ENCODE assay signal across 9 mouse cellular contexts in the genomic region with DNA sequence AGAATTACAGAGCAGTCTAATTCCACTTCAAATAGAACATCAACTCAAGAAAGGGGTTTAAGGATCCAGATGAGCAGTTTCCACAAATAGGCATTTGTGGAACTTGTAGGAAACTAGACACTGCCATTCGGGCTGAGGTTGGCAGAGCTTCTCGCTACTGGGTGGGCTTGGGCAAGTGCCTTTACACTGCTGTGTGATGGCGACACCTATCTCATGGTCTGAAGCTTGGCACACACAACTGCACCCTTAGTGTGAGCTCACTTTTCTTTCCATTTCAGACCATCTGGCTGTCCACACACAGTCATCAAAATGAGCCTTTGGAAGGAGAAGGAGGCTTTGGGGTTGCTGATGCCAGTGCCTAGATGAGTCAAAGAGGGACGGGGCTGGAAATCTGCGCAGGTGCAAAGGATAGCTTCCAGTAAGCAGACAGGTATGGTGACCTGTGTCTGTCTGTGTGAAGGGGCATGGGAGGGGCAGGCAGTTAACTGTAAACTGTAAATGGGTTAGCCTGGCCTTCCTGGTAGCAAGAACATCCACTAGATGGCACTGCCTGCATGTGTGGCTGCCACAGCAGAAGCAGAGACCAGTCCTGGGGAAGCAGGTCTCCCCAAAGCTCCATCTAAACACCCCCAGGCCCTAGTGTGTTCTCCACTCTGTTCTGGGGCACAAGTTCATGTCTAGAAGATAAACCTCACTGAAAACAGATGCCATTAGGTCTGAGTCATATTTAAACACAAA.
A peak's percentile ranks its signal among the peaks of the same experiment; 100 is the strongest.
DNase-seq lines count a peak whose midpoint lies in the region; ATAC-seq and TF ChIP-seq lines count a peak whose summit lies in the region.
"Had no signal": no experiment of that assay in that cellular context is flagged by ENCODE, and none has a peak within 500 bp of the region (broad histone marks: within the 10 kb centered on the region; RNA-seq: fewer than 3 reads in every experiment).

No protein-coding gene starts in this region.

- TF ChIP-seq CTCF in brain, embryonic 14.5 days (IDR thresholded peaks at IDR 0.05; ENCODE audit: borderline replicate concordance, extremely low read depth, insufficient read depth, insufficient read length): peak; percentile 69

- no peak for TF ChIP-seq POLR2A in brain, embryonic 14.5 days (IDR thresholded peaks at IDR 0.05; ENCODE audit: borderline replicate concordance, extremely low read depth, insufficient read depth, insufficient read length, poor library complexity, severe bottlenecking)

- no peak for ATAC-seq in heart, embryonic 12.5 days (ENCODE audit: insufficient number of reproducible peaks, low FRiP score)
- peak; percentile 93 for ATAC-seq in frontal cortex, adult (ENCODE audit: low TSS enrichment)

- no peaks in the 10 kb centered on the region for H3K9me3 ChIP-seq in heart, embryonic 12.5 days (replicated peaks)
- H3K9me3 ChIP-seq: neural tube, embryonic 13.5 days had no signal

- 72% methylated on average over 5 of the region's 5 CpGs for WGBS in heart, embryonic 12.5 days

- no peak overlapping the region for H3K9ac ChIP-seq in heart, embryonic 12.5 days
- H3K9ac ChIP-seq: neural tube, embryonic 13.5 days had no signal

- H3K4me1 ChIP-seq in heart, embryonic 12.5 days (replicated peaks): no peaks in the 10 kb centered on the region
- H3K4me1 ChIP-seq: neural tube, embryonic 13.5 days had no signal

- peak; percentile 95 for DNase-seq in heart, adult 11 months
- peak; percentile 45 for DNase-seq in A20 (ENCODE audit: low read depth, low spot score)
- peak; percentile 64 for DNase-seq in brain, embryonic 14.5 days (ENCODE audit: low read depth)
- DNase-seq in layer of hippocampus, postnatal 14 days (ENCODE audit: low spot score in 2 of 2): peak; percentile 43 to 63
- DNase-seq in retina, adult 2 months (ENCODE audit: low read depth, low spot score): peak; percentile 8
- no peak for DNase-seq in B cell, adult 2 months

- no peak overlapping the region for H3K4me3 ChIP-seq in heart, embryonic 12.5 days
- H3K4me3 ChIP-seq: neural tube, embryonic 13.5 days had no signal

- no peak overlapping the region for H3K27ac ChIP-seq in heart, embryonic 12.5 days (ENCODE audit: poor library complexity, severe bottlenecking)
- H3K27ac ChIP-seq: neural tube, embryonic 13.5 days had no signal

- peaks cover 5% of the 10 kb centered on the region; the same call in 1 of the 2 replicates for H3K27me3 ChIP-seq in heart, embryonic 12.5 days (replicated peaks)
- H3K27me3 ChIP-seq: neural tube, embryonic 13.5 days had no signal

- no peak overlapping the region for H3K4me2 ChIP-seq in heart, embryonic 12.5 days
- H3K4me2 ChIP-seq: neural tube, embryonic 13.5 days had no signal

- no peaks in the 10 kb centered on the region for H3K36me3 ChIP-seq in heart, embryonic 12.5 days
- H3K36me3 ChIP-seq: neural tube, embryonic 13.5 days had no signal

Comparison
In these comparisons a context has a peak if more than half of its experiments do, and no peak if none do; other contexts are left out.
1. DNase-seq: peak in heart, adult 11 months (single experiment), A20 (single experiment), brain, embryonic 14.5 days (single experiment), layer of hippocampus, postnatal 14 days (2 of 2) and retina, adult 2 months (single experiment); none in B cell, adult 2 months (0 of 2).